Mouse (Mus musculus): ENCODE measurements around the gene Ddx10. TPM values are rescaled to one million over a fixed set of nuclear protein-coding genes. Genes with fewer than 3 reads are reported as not detected.
"Not testable (repeated sequence)": the region's sequence is repeated elsewhere in the genome, so short reads cannot be mapped to it uniquely, and the experiment has no call there.

Ddx10 gene
- total and polyA plus RNA-seq, 3 experiments: 45.1 to 48.4 (median 46.5) TPM

DNA sequence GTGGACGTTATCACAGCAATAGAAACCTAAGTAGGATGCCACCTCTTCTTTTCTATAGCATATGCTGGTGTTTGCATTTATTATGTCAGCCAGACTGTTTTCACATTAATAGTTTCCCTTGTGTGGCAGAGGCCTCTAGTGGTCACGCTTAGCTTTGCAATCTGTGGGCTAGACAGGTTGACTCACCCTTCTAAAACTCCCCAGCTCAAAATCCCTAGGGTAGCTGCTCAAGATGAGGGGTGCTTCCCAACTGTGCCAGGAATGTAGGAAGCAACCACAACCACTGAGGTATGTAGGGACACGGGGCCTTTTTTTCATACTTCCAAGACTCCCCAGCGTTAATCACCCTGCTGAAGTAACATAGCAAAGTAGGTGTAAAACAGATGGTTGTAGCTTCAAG, 103.6 kb downstream of the Ddx10 start (continued):
- TF ChIP-seq RCOR1 (IDR thresholded peaks at IDR 0.05; ENCODE audit: low read depth, low read length): no peak
- no peak for TF ChIP-seq ELF1 (IDR thresholded peaks at IDR 0.05; ENCODE audit: low read depth, low read length)

- no peaks in the 10 kb centered on the region for H3K79me2 ChIP-seq (ENCODE audit: control insufficient read depth, insufficient read depth, low read length, poor library complexity)
- no peak for DNase-seq (ENCODE audit: low read depth, low spot score)
- no peaks in the 10 kb centered on the region for H3K9me3 ChIP-seq (replicated peaks; ENCODE audit: insufficient read depth, low read length)
- H3K4me1 ChIP-seq (ENCODE audit: control insufficient read depth in 1 of 2, insufficient read depth in 2 of 2, low read length in 2 of 2): no peaks in the 10 kb centered on the region
- no peak overlapping the region for H3K4me3 ChIP-seq (ENCODE audit: control insufficient read depth in 1 of 2, insufficient read depth in 1 of 2, low read depth in 2 of 2, low read length in 2 of 2)
- no peak for TF ChIP-seq HCFC1 (IDR thresholded peaks at IDR 0.05; ENCODE audit: low read depth, low read length)
- TF ChIP-seq POLR2AphosphoS5 (IDR thresholded peaks at IDR 0.05; ENCODE audit: borderline replicate concordance, low read depth, low read length): no peak
- no peak for TF ChIP-seq ZMIZ1 (IDR thresholded peaks at IDR 0.05; ENCODE audit: low read depth, low read length)
- TF ChIP-seq MAFK (IDR thresholded peaks at IDR 0.05; ENCODE audit: borderline replicate concordance, low read depth, low read length): no peak
- no peak for TF ChIP-seq NRF1 (IDR thresholded peaks at IDR 0.05; ENCODE audit: insufficient read depth, low read depth, low read length, poor library complexity, severe bottlenecking)
- no peak for TF ChIP-seq UBTF (IDR thresholded peaks at IDR 0.05; ENCODE audit: borderline replicate concordance, insufficient read depth, low read depth, low read length)
- TF ChIP-seq ZNF384 (IDR thresholded peaks at IDR 0.05; ENCODE audit: low read depth, low read length): no peak
- TF ChIP-seq SIN3A (IDR thresholded peaks at IDR 0.05; ENCODE audit: low read length): no peak
- no peak for TF ChIP-seq TAL1 (IDR thresholded peaks at IDR 0.05; ENCODE audit: low read length)
- no peak for TF ChIP-seq E2F4 (IDR thresholded peaks at IDR 0.05; ENCODE audit: borderline replicate concordance, low read depth, low read length)
- no peak for TF ChIP-seq MAZ (IDR thresholded peaks at IDR 0.05; ENCODE audit: low read depth, low read length)
- TF ChIP-seq BHLHE40 (IDR thresholded peaks at IDR 0.05; ENCODE audit: borderline replicate concordance, low read depth, low read length): no peak
- no peaks in the 10 kb centered on the region for H3K27me3 ChIP-seq (ENCODE audit: control insufficient read depth in 1 of 2, insufficient read depth in 2 of 2, low read length in 2 of 2)
- no peak overlapping the region for H3K27ac ChIP-seq (ENCODE audit: control insufficient read depth, low read depth, low read length)
- no peaks in the 10 kb centered on the region for H3K36me3 ChIP-seq (ENCODE audit: control insufficient read depth in 1 of 2, insufficient read depth in 2 of 2, low read length in 2 of 2)
- no peak overlapping the region for H3K9ac ChIP-seq (ENCODE audit: control insufficient read depth, low read depth, low read length, poor library complexity, severe bottlenecking)
Measured at GRCm38 (mm10) chr9:53143508-53143907, 104.3 kb downstream of the Ddx10 start.

DNA sequence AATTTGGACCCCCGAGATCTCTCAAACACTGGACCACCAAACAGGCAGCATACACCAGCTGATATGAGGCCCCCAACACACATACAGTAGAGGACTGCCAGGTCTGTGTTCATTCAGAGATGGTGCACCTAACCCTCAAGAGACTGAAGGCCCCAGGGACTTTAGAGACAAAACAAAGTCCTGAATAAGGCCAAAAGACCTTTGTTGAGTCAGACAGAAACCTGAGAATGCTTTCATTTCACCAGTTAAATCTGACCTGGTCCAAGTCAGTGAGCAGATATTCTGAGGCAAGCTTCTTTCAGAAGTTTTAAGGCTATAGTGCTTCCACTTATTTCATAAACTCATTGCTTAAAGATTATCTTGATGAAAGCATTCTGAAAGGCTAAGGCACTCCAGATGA, 105.4 kb downstream of the Ddx10 start:
- DNase-seq (ENCODE audit: low read depth, low spot score); H3K4me3 ChIP-seq (ENCODE audit: control insufficient read depth in 1 of 2, insufficient read depth in 1 of 2, low read depth in 2 of 2, low read length in 2 of 2); H3K36me3 ChIP-seq (ENCODE audit: control insufficient read depth in 1 of 2, insufficient read depth in 2 of 2, low read length in 2 of 2); H3K27ac ChIP-seq (ENCODE audit: control insufficient read depth, low read depth, low read length); H3K79me2 ChIP-seq (ENCODE audit: control insufficient read depth, insufficient read depth, low read length, poor library complexity); H3K9ac ChIP-seq (ENCODE audit: control insufficient read depth, low read depth, low read length, poor library complexity, severe bottlenecking); H3K9me3 ChIP-seq (replicated peaks; ENCODE audit: insufficient read depth, low read length); H3K4me1 ChIP-seq (ENCODE audit: control insufficient read depth in 1 of 2, insufficient read depth in 2 of 2, low read length in 2 of 2); H3K27me3 ChIP-seq (ENCODE audit: control insufficient read depth in 1 of 2, insufficient read depth in 2 of 2, low read length in 2 of 2): not testable (repeated sequence)

All from MEL (cell line).